Mouse (Mus musculus) lung, adult 10 weeks (tissue): ENCODE data around the gene Gnb1. TPM values are rescaled to one million over a fixed set of nuclear protein-coding genes. Genes with fewer than 3 reads are reported as not detected.

ENCODE experiments used
- polyA plus RNA-seq: library from polyadenylated mRNA; stranded (reverse); fragments of 350-450 nt; fragmentation: Illumina TruSeq; extraction: RNeasy Lipid Tissue Mini Kit (QIAGEN cat#74804); gene quantifications from one replicate; pipeline ENCODE4 v1.2.3, GENCODE M21; 2014; ENCODE audit warnings: low read depth, low replicate concordance; ENCODE audit not compliant: insufficient read depth

Gene Gnb1
- 229 TPM for polyA plus RNA-seq

GRCm38 (mm10) chr4:155490990-155491504 is at the start of gene Gnb1:
Gene Gnb1 (plus strand): TSS chr4:155491361.

GRCm38 (mm10) chr4:155468952-155469351 is 22.2 kb upstream of the Gnb1 start, which contains the start of gene Tmem52:
Gene Tmem52 (plus strand): TSS chr4:155469114.

GRCm38 (mm10) chr4:155561661-155562442 is 70.7 kb downstream of the Gnb1 start, which contains the start of gene Nadk:
Gene Nadk (plus strand): TSS chr4:155562378.

GRCm38 (mm10) chr4:155601091-155601996 is 110.2 kb downstream of the Gnb1 start, which contains the start of gene Slc35e2:
Gene Slc35e2 (plus strand): TSS chr4:155601416.

Other genes with a start within 250 kb of the Gnb1 start
- gene Faap20, start 241.6 kb upstream of the Gnb1 start, polyA plus RNA-seq: 38.7 TPM
- gene Prkcz, start 130.0 kb upstream of the Gnb1 start, polyA plus RNA-seq: 28.0 TPM
- gene Gabrd, start 93.2 kb upstream of the Gnb1 start, polyA plus RNA-seq: 0.35 TPM
- 2.1 TPM for gene Cfap74, start 82.2 kb upstream of the Gnb1 start, polyA plus RNA-seq
- 1.1 TPM for gene Tmem52, start 22.2 kb upstream of the Gnb1 start, polyA plus RNA-seq
- gene Nadk, start 71.0 kb downstream of the Gnb1 start, polyA plus RNA-seq: 65.4 TPM
- 2.7 TPM for gene Slc35e2, start 110.1 kb downstream of the Gnb1 start, polyA plus RNA-seq
- 47.0 TPM for gene Cdk11b, start 133.5 kb downstream of the Gnb1 start, polyA plus RNA-seq
- gene Gm10563, start 154.0 kb downstream of the Gnb1 start, polyA plus RNA-seq: not detected
- 18.4 TPM for gene Mmp23, start 162.0 kb downstream of the Gnb1 start, polyA plus RNA-seq
- 23.8 TPM for gene Mib2, start 177.8 kb downstream of the Gnb1 start, polyA plus RNA-seq
- 2.8 TPM for gene Fndc10, start 203.0 kb downstream of the Gnb1 start, polyA plus RNA-seq
- gene Ssu72, start 213.4 kb downstream of the Gnb1 start, polyA plus RNA-seq: 76.0 TPM
- gene Tmem240, start 243.4 kb downstream of the Gnb1 start, polyA plus RNA-seq: 0.40 TPM